Mouse (Mus musculus) adrenal gland, postnatal 0 days (tissue): ENCODE measurements around the gene Ccdc152. TPM values are rescaled to one million over a fixed set of nuclear protein-coding genes. Genes with fewer than 3 reads are reported as not detected.

Experiments used
- polyA plus RNA-seq: library from polyadenylated mRNA; unstranded; fragments of >200 nt; fragmentation: Nextera tagmentation; extraction: Ambion mirVana; gene quantifications from 2 replicates; pipeline ENCODE4 v1.2.1, GENCODE M21; 2015

Gene Ccdc152
- polyA plus RNA-seq: 1.1 and 1.4 TPM in 2 replicates

DNA sequence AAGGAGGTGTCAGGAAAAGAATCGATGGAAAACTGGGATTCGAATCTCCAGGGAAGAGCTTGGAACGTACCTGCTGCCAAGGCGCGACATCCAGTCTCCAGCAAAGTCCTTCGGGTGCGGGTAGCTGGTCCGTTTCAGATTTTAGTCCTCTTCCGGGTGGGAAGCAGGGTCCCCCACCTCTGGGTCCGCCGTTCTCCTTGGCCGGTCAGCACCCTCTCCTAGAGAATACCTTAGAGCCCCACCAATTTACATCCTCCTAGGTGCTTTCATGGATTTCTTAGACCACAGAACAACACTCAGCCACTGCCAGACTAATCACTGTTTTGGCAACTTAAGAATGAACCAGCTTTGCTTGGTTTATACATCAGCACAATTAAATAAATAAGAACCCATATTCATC, at the start of gene Ccdc152:
TSS of gene Ccdc152 (minus strand) at position 101 of the 400 bp plus-strand sequence.

DNA sequence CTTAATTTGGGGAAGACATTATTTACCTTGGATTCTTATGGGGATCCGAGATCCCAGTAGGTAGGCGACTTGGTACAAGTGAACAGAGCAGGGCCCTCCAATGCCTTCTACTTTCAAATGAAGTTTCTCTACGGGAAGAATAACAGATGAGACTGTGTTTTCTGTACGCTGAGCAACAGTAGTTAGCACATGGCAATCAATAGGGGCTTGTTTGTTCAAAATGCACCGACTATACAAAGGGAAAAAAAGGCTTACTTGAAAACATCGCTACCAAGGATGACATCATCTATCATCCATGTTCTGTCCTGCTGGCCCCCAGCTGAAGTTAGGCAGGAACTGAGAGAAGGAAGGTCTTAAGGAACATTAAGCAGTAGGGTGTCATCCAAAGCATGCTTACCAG, 35.1 kb downstream of the Ccdc152 start, which contains the start of gene Selenop:
TSS of gene Selenop (plus strand) at position 301 of the 400 bp plus-strand sequence.

Other genes starting within 250 kb of the Ccdc152 start
- 432 and 552 TPM in 2 replicates for gene Selenop, start 35.0 kb downstream of the Ccdc152 start, polyA plus RNA-seq